Mouse (Mus musculus): ENCODE results near the gene Ston2.

DNA sequence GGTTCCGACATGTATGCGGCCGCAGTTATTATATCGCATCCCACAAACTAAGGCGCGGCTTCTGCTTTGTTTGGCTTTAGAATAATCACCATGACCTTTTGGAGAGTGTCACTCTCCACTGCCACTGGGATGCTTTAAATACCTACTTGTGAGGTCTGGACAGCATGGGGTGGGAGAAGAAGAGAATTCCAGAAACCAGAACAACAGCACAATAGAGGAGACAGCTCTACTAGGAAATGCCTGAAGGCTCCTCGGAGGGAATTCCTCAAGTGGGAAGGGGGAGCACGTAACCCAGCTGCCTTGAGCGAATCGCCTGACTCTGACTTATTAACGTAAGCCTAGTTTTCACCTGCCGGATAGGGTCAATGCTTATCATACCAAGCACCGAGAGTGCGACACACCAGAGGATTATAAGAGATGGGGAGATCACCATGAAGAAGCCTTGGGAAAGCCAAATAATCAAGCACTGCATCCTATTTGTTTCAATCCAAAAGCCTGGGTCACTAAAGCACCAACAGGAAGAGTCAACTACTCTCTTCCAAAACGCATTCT lies 104.6 kb downstream of the Ston2 start:
- no peak for TF ChIP-seq TAL1 (IDR thresholded peaks at IDR 0.05; ENCODE audit: low read length)
- TF ChIP-seq GATA1 (IDR thresholded peaks at IDR 0.05; ENCODE audit: low read length), result no peak
